Mouse (Mus musculus): ENCODE data around the gene Ociad1. TPM values are rescaled to one million over a fixed set of nuclear protein-coding genes. Genes with fewer than 3 reads are reported as not detected.
A peak's percentile ranks its signal among the peaks of the same experiment; 100 is the strongest.

The Ociad1 gene
- polyA plus RNA-seq (2015; fragmentation: Nextera tagmentation; extraction: Ambion mirVana), result 352 and 402 TPM in 2 replicates

DNA sequence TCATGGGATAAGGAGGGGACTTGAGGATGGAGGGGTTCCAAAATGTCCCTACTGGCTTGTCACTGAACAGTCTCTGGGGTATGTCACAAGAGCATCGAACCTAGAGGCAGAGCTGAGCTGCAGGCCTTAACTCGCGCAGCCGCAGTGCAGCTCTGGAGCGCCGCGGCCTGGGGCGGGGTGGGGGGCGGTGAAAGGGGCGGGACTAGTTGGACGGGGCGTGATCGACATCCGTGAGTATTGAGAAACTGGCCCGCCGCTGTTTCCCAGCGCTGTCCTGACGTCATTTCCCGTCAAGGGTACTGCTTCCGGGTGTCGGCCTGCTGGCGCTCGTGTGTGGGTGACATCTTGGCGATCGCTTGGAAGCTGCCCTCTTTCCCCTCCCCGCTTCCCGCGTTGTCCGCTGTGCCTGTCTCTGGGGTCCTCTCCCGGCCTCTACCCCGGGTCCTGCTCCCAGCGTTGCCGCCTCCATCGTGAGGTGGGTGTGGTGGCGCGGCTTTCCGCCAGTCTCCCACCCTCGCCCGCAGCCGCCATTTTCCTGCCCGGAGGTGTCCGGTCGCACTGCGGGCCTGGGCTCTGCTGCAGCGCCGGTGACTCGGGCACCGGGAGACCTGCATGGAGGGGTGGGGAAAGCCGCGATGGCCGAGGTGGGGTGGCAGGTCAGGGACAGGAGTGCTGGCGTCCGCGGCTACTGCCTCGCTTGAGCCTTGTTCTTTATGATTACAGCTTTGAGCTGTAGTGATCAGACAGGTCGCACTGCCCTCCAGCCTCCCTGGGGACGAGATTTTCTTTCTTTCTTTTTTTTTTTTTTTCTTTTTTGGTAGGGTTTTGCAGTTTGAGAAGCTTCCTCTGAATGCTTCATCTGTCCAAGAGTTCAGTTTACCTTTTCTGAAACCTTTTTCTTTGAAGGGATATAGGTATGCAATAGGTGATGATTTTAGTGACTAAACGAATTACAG, at the start of gene Ociad1:
Ociad1 (plus strand) TSS at position 283 of the 956 bp plus-strand sequence.
- peak within 1 kb of the TSS; percentile 80 for H3K4me2 ChIP-seq (ENCODE audit: low read length)
- 0% methylated on average over 53 of the region's 58 CpGs for WGBS

DNA sequence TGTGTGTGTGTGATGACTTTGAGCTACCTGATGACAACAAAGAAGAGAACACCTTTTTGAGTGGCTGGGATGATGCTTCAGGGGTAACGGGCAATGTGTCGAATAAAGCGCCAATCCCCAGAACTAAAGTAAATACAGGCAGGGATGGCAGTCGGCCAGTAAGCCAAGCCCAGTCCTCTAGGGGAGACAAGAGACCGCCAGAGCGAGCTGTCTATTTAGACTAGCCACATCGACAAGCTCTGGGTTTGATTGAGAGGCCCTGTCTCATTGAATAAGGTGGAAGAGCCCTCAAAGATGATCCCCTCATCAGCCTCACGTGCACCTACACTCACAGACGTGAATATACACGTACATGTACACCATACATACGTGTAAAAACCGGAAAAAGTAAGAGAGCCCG, 48.2 kb upstream of the Ociad1 start:
- Histone ChIP-seq H3K4me1 (ENCODE audit: control insufficient read depth, insufficient read depth, low read depth, low read length) (peaks cover 9% of the 10 kb centered on the region), H3K27me3 (replicated peaks; ENCODE audit: control insufficient read depth, insufficient read depth, low read length) (no peaks in the 10 kb centered on the region), H3K4me3 (ENCODE audit: low read length) (no peak overlapping the region), H3K27ac (ENCODE audit: low read depth, low read length) (no peak overlapping the region), H3K4me2 (ENCODE audit: low read length) (peak overlapping the region; percentile 11; the same call in 1 of the 2 replicates), H3K36me3 (ENCODE audit: control insufficient read depth, insufficient read depth, low read length) (no peaks in the 10 kb centered on the region), H3K9ac (ENCODE audit: low read depth, low read length) (no peak overlapping the region), H3K9me3 (ENCODE audit: control insufficient read depth, low read length) (no peaks in the 10 kb centered on the region)
- 54% methylated on average over 13 of the region's 13 CpGs for WGBS
- 0 out of 2 replicates have a peak, but pooled peaks have one; percentile 31 for ATAC-seq

More for the DNA sequence above, at the start of gene Ociad1:
- ATAC-seq, result peak; percentile 100
- Histone ChIP-seq H3K27me3 (replicated peaks; ENCODE audit: control insufficient read depth, insufficient read depth, low read length) (no peaks in the 10 kb centered on the region), H3K27ac (ENCODE audit: low read depth, low read length) (peak within 1 kb of the TSS; percentile 92), H3K4me3 (ENCODE audit: low read length) (peak within 1 kb of the TSS; percentile 91), H3K9ac (ENCODE audit: low read depth, low read length) (peak within 1 kb of the TSS; percentile 94), H3K9me3 (ENCODE audit: control insufficient read depth, low read length) (no peaks in the 10 kb centered on the region), H3K4me1 (ENCODE audit: control insufficient read depth, insufficient read depth, low read depth, low read length) (peaks cover 3% of the 10 kb centered on the region), H3K36me3 (ENCODE audit: control insufficient read depth, insufficient read depth, low read length) (peaks cover 4% of the 10 kb centered on the region; the same call in 1 of the 2 replicates)

DNA sequence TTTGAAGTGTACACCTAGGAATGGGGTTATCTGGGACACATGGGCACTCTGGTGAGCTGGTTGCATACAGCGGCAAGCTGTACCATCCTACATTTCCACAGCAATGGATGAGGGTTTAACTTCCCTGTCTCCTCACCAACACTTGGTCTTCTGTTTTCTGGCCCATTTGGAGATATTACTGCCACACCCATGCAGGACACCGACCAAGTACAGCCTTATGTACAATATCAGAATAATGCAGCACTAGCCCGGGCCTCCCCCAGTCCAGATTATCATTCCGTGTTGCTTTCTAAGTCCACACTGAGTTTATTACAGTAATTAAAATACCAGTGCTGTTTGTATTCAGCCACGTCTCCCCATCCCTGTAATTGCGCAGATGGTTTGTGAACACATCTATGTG, 46.2 kb upstream of the Ociad1 start:
- H3K27ac ChIP-seq (ENCODE audit: low read depth, low read length), result no peak overlapping the region
- H3K4me1 ChIP-seq (ENCODE audit: control insufficient read depth, insufficient read depth, low read depth, low read length), result peaks cover 9% of the 10 kb centered on the region
- no peak overlapping the region for H3K4me3 ChIP-seq (ENCODE audit: low read length)
- H3K27me3 ChIP-seq (replicated peaks; ENCODE audit: control insufficient read depth, insufficient read depth, low read length), result no peaks in the 10 kb centered on the region
- no peak overlapping the region for H3K9ac ChIP-seq (ENCODE audit: low read depth, low read length)
- WGBS, result 95% methylated on average over 6 of the region's 6 CpGs
- no peak overlapping the region for H3K4me2 ChIP-seq (ENCODE audit: low read length)
- no peaks in the 10 kb centered on the region for H3K9me3 ChIP-seq (ENCODE audit: control insufficient read depth, low read length)
- H3K36me3 ChIP-seq (ENCODE audit: control insufficient read depth, insufficient read depth, low read length), result no peaks in the 10 kb centered on the region
- ATAC-seq, result no peak

DNA sequence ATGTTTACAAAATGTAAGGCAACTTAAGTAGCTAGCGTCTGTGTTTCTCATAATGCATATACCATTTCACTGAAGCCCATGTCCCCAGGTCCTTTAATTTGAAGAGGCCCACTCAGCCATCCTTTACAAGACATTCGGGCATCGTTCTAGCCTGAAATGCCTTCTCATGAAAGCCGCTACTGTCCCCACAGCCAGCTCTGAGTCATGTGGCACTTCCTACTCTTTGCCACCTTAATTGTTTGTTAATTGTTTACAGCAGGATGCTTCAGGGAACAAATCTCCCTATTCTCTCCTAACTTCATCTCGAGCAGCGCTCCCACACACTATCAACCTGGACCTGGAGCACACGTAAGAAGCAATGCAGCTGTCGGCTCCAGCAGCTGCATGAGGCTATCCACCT, 44.4 kb upstream of the Ociad1 start:
- no peak overlapping the region for H3K4me3 ChIP-seq (ENCODE audit: low read length)
- no peaks in the 10 kb centered on the region for H3K27me3 ChIP-seq (replicated peaks; ENCODE audit: control insufficient read depth, insufficient read depth, low read length)
- no peak for ATAC-seq
- no peak overlapping the region for H3K9ac ChIP-seq (ENCODE audit: low read depth, low read length)
- 75% methylated on average over 8 of the region's 8 CpGs for WGBS
- H3K4me2 ChIP-seq (ENCODE audit: low read length), result no peak overlapping the region
- no peaks in the 10 kb centered on the region; the same call in none of the 2 replicates for H3K4me1 ChIP-seq (ENCODE audit: control insufficient read depth, insufficient read depth, low read depth, low read length)
- no peak overlapping the region for H3K27ac ChIP-seq (ENCODE audit: low read depth, low read length)
- H3K9me3 ChIP-seq (ENCODE audit: control insufficient read depth, low read length), result no peaks in the 10 kb centered on the region
- H3K36me3 ChIP-seq (ENCODE audit: control insufficient read depth, insufficient read depth, low read length), result no peaks in the 10 kb centered on the region

DNA sequence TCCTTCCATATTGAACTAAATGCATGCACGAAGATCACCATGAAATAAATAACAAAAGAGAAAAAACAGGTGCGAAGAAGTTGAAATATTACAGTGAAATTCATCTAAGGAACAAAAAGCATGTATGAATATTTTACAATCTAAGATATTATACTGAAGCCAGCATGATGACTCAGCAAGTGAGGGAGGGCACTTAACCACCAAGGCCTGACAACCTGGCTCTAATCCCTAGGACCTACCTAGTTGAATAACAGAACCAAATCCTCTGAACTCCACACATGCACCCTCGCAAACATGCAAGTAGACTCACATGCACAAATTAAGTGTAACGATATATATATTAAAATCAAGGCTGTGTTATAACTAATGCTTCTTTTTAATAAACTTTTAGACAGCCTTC, 43.2 kb upstream of the Ociad1 start:
- no peak overlapping the region for H3K4me2 ChIP-seq (ENCODE audit: low read length)
- H3K27ac ChIP-seq (ENCODE audit: low read depth, low read length), result no peak overlapping the region
- 98% methylated on average over 4 of the region's 4 CpGs for WGBS
- no peaks in the 10 kb centered on the region for H3K9me3 ChIP-seq (ENCODE audit: control insufficient read depth, low read length)
- H3K4me1 ChIP-seq (ENCODE audit: control insufficient read depth, insufficient read depth, low read depth, low read length), result peaks cover 7% of the 10 kb centered on the region
- no peak overlapping the region for H3K9ac ChIP-seq (ENCODE audit: low read depth, low read length)
- no peak for ATAC-seq
- H3K4me3 ChIP-seq (ENCODE audit: low read length), result no peak overlapping the region
- no peaks in the 10 kb centered on the region for H3K36me3 ChIP-seq (ENCODE audit: control insufficient read depth, insufficient read depth, low read length)
- no peaks in the 10 kb centered on the region for H3K27me3 ChIP-seq (replicated peaks; ENCODE audit: control insufficient read depth, insufficient read depth, low read length)

DNA sequence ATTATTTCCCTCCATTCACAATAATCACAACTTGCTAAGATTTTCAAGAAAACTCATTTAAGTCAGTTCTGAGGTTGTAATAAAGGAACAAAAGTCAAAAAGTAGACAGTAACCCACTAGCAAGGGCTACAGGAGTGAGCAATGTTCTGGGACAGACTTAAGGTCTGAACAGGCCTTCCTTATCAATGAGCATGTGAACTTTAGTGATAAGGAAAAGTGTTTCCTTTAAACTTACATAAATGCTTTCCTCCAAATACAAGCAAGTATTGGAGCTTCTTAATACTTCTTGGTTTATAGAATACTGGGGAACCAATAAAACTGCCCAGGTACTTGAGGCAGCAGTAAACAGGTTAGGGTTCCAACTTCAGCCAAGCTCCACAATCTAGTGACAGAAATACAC, 39.8 kb upstream of the Ociad1 start:
- ATAC-seq, result no peak
- H3K9ac ChIP-seq (ENCODE audit: low read depth, low read length), result no peak overlapping the region
- H3K4me2 ChIP-seq (ENCODE audit: low read length), result no peak overlapping the region
- no peaks in the 10 kb centered on the region for H3K27me3 ChIP-seq (replicated peaks; ENCODE audit: control insufficient read depth, insufficient read depth, low read length)
- no peaks in the 10 kb centered on the region for H3K36me3 ChIP-seq (ENCODE audit: control insufficient read depth, insufficient read depth, low read length)
- H3K9me3 ChIP-seq (ENCODE audit: control insufficient read depth, low read length), result no peaks in the 10 kb centered on the region
- H3K4me3 ChIP-seq (ENCODE audit: low read length), result no peak overlapping the region
- H3K4me1 ChIP-seq (ENCODE audit: control insufficient read depth, insufficient read depth, low read depth, low read length), result peaks cover 13% of the 10 kb centered on the region
- H3K27ac ChIP-seq (ENCODE audit: low read depth, low read length), result no peak overlapping the region

DNA sequence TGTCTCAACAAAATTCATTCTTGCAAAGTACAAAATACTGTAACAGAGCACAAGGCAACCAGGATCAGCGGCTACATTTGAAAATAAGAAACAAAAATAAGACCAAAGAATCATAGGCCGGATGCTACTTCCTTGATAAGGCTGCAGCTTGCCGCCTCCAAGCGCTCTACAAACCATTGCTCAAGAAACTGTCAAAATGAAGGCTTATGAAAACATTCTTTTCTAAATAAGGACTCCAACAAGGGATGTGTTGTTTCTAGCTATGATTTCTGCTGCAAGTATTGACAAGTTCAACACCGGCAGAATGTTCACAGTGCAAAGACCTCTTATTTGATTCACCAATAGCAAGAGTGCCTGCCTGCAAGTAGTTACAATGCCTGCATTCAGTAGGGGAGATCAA, 37.9 kb upstream of the Ociad1 start:
- no peaks in the 10 kb centered on the region for H3K9me3 ChIP-seq (ENCODE audit: control insufficient read depth, low read length)
- 34% methylated on average over 5 of the region's 5 CpGs for WGBS
- H3K4me1 ChIP-seq (ENCODE audit: control insufficient read depth, insufficient read depth, low read depth, low read length), result peaks cover 13% of the 10 kb centered on the region
- no peak for ATAC-seq
- H3K36me3 ChIP-seq (ENCODE audit: control insufficient read depth, insufficient read depth, low read length), result no peaks in the 10 kb centered on the region
- H3K4me3 ChIP-seq (ENCODE audit: low read length), result peak overlapping the region; percentile 98
- peak overlapping the region; percentile 75 for H3K4me2 ChIP-seq (ENCODE audit: low read length)
- no peaks in the 10 kb centered on the region for H3K27me3 ChIP-seq (replicated peaks; ENCODE audit: control insufficient read depth, insufficient read depth, low read length)
- H3K9ac ChIP-seq (ENCODE audit: low read depth, low read length), result peak overlapping the region; percentile 95
- no peak overlapping the region for H3K27ac ChIP-seq (ENCODE audit: low read depth, low read length)

DNA sequence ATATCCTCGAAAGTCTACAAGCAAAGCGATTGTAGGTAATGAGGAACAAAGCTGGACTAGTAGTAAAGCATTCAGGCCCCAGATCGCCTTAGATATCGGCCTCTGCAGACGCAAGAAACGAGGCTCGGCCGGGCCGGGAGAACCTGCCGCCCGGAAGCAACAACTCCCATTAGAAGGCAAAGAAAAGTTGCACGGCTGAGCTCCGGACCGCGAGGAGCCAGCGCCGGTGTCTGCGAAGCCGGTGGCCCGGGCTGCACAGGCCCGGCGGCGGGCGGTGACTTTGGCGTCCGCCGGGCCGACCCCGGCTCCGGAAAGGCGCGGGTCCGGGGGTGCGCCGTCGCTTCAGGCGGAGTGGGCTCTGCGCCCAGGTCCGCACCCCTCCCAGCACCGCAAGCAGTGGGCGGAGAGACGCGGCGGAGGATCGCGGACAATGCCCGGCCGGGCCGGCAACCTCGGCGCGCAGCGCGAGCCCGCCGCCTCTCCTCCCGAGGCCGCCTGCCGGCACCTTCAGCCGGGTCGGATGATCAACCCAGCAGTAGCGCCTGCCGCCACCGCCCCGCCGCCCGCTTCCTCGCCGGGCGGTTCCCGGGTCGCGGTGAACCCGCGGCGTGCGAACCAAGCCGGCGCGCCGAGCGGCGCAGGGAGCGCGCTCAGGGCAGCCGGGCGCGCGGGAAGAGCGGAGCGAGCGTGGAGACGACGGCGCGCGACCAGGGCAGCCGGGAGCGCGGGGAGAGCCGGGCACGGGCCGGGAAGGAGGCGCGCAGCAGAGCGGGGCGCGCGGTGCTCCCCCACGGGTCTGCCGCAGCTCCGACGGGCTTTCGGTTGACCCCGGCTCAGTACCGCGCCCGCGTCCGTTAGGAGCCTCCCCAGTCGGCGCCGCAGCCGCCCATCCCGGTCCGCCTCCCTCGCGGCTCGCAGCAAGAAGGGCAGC, 37.0 kb upstream of the Ociad1 start:
- under 1% methylated on average over 114 of the region's 129 CpGs for WGBS
- peak overlapping the region; percentile 75 for H3K4me2 ChIP-seq (ENCODE audit: low read length)
- H3K27ac ChIP-seq (ENCODE audit: low read depth, low read length), result peak overlapping the region; percentile 96
- H3K9ac ChIP-seq (ENCODE audit: low read depth, low read length), result peak overlapping the region; percentile 95
- ATAC-seq, result peak; percentile 63
- H3K27me3 ChIP-seq (replicated peaks; ENCODE audit: control insufficient read depth, insufficient read depth, low read length), result no peaks in the 10 kb centered on the region
- peak overlapping the region; percentile 98 for H3K4me3 ChIP-seq (ENCODE audit: low read length)
- H3K4me1 ChIP-seq (ENCODE audit: control insufficient read depth, insufficient read depth, low read depth, low read length), result peaks cover 13% of the 10 kb centered on the region
- H3K36me3 ChIP-seq (ENCODE audit: control insufficient read depth, insufficient read depth, low read length), result no peaks in the 10 kb centered on the region
- H3K9me3 ChIP-seq (ENCODE audit: control insufficient read depth, low read length), result no peaks in the 10 kb centered on the region

All from hindbrain, embryonic 16.5 days (tissue).